8 mouse cellular contexts compared by ENCODE assay signal in the genomic region with DNA sequence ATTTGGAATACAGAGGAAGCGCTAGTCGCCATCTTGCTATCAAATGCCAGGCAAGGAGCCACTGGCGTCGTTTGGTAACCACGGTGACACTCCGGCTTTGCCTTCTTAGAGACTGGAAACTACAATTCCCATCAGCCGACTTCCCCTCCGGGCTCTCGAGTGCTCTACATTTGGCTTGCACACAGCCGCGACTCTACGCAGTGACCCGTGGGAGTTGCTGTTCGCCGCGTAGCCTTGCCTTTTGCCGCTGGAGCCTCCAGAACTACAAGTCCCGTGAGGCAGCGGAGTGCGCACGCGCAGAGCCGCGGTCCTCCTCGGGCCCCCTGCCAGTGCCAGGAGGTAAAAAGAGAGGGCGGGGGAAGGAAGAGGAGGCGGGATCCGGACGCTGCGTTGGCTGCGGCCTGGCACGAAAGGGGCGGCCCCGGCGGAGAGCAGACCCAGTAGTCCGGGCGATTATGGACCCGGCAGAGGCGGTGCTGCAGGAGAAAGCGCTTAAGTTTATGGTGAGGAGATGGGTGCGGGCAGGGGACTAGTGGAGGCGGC. TPM values are rescaled to one million over a fixed set of nuclear protein-coding genes. Genes with fewer than 3 reads are reported as not detected.
DNase-seq lines count a peak whose midpoint lies in the region; ATAC-seq and TF ChIP-seq lines count a peak whose summit lies in the region.

A gene (plus strand): TSS at position 351 of the 543 bp plus-strand sequence.

- peaks cover 3% of the 10 kb centered on the region; the same call in 1 of the 2 replicates for H3K4me1 ChIP-seq in hindbrain, postnatal 0 days (ENCODE audit: insufficient read depth, low read length)

- H3K9ac ChIP-seq in hindbrain, postnatal 0 days (replicated peaks; ENCODE audit: low read length): peak within 1 kb of the TSS; percentile 89

- H3K4me2 ChIP-seq in hindbrain, postnatal 0 days (ENCODE audit: low read depth, low read length): peak within 1 kb of the TSS; percentile 77

- H3K4me3 ChIP-seq in gastrocnemius, adult 2 months: peak within 1 kb of the TSS; percentile 97
- peak within 1 kb of the TSS; percentile 83 for H3K4me3 ChIP-seq in hindbrain, postnatal 0 days (ENCODE audit: low read length)
- peak within 1 kb of the TSS; percentile 86 for H3K4me3 ChIP-seq in left cerebral cortex, adult 2 months

- under 1% methylated on average over 40 of the region's 42 CpGs for WGBS in hindbrain, postnatal 0 days

- H3K27me3 ChIP-seq in hindbrain, postnatal 0 days (ENCODE audit: insufficient read depth, low read length): no peaks in the 10 kb centered on the region

- no peaks in the 10 kb centered on the region for H3K9me3 ChIP-seq in hindbrain, postnatal 0 days (ENCODE audit: low read length)

- peak; percentile 98 for ATAC-seq in common myeloid progenitor, adult 5-6 weeks (replicated peaks; ENCODE audit: low read depth, poor library complexity, severe bottlenecking)
- peak; percentile 99 for ATAC-seq in hindbrain, postnatal 0 days
- ATAC-seq in megakaryocyte, adult 5-6 weeks (ENCODE audit: poor library complexity, severe bottlenecking): peak; percentile 98

- intact Hi-C loops in gastrocnemius, adult 2 months (cut with DNase I): no loop called here
- intact Hi-C loops in left cerebral cortex, adult 2 months (cut with DNase I): loop anchor here (2.0 to 5.0 kb wide), 3 partner anchors 59 to 286 kb away; a partner anchor contains a TSS

- peak within 1 kb of the TSS; percentile 95 for H3K27ac ChIP-seq in gastrocnemius, adult 2 months
- peak within 1 kb of the TSS; percentile 96 for H3K27ac ChIP-seq in hindbrain, postnatal 0 days
- H3K27ac ChIP-seq in left cerebral cortex, adult 2 months: peak within 1 kb of the TSS; percentile 95

- peak; percentile 100 for DNase-seq in ZHBTc4 (ENCODE audit: low read depth, low spot score)
- DNase-seq in gastrocnemius, adult 2 months: peak; percentile 100
- DNase-seq in hindbrain, postnatal 0 days (ENCODE audit: low spot score): peak; percentile 100
- DNase-seq in left cerebral cortex, adult 2 months (ENCODE audit: extremely low spot score in 1 of 2, low spot score in 2 of 2): peak; percentile 100
- peak; percentile 100 for DNase-seq in right cerebral cortex, adult 2 months (ENCODE audit: low spot score in 2 of 2)
- DNase-seq in urinary bladder, postnatal 14 days (ENCODE audit: low spot score): peak; percentile 100

- no peak for TF ChIP-seq CTCF in gastrocnemius, adult 2 months (IDR thresholded peaks at IDR 0.05)
- no peak; the same call in 1 of the 2 replicates for TF ChIP-seq CTCF in hindbrain, postnatal 0 days (IDR thresholded peaks at IDR 0.05; ENCODE audit: low read depth)
- no peak for TF ChIP-seq CTCF in left cerebral cortex, adult 2 months (IDR thresholded peaks at IDR 0.05)

- H3K36me3 ChIP-seq in hindbrain, postnatal 0 days (ENCODE audit: insufficient read depth, low read length): no peaks in the 10 kb centered on the region

RNA-seq across cellular contexts. Expression of the gene that starts here (rescaled TPM):
- 19.7 and 27.1 TPM in 2 replicates for total RNA-seq in common myeloid progenitor, adult 5-6 weeks (2017)
- 10 to 100 TPM; 20.5 to 22.0 TPM for total RNA-seq in gastrocnemius, adult 2 months (2021)
- 55.3 and 59.9 TPM in 2 replicates for total RNA-seq in hindbrain, postnatal 0 days (2014; rRNA removed)
- 47.9 and 49.5 TPM in 2 replicates for polyA plus RNA-seq in hindbrain, postnatal 0 days (2015; fragmentation: Nextera tagmentation; extraction: Ambion mirVana)
- total RNA-seq in left cerebral cortex, adult 2 months (2021): 100 to 1,000 TPM in 1 of 2 experiments, 10 to 100 TPM in 1; 99.6 to 113 TPM
- 5.7 and 14.8 TPM in 2 replicates for total RNA-seq in megakaryocyte, adult 5-6 weeks (2015)
- 8.2 and 9.3 TPM in 2 replicates for total RNA-seq in megakaryocyte, adult 5-6 weeks (2017)

Comparison
In these comparisons a context has a peak if more than half of its experiments do, and no peak if none do; other contexts are left out.
1. Peak in every context shown above with its lines: DNase-seq, ATAC-seq, H3K4me3 ChIP-seq and H3K27ac ChIP-seq.